Mouse (Mus musculus): ENCODE measurements around the gene Naa60. TPM values are rescaled to one million over a fixed set of nuclear protein-coding genes. Genes with fewer than 3 reads are reported as not detected.

Naa60 gene
- total RNA-seq, 2 experiments from 2014 or later: 126 to 140 TPM

Small RNAs within 50 kb of the gene (microRNA-seq; reads per million reads assigned to microRNA genes)
- 0 reads per million in 2 experiments for gene Gm23493

Other genes with a start within 250 kb of the Naa60 start
- gene Mefv, start 154.3 kb upstream of the Naa60 start, total RNA-seq (2021): not detected
- gene Zfp263, start 128.3 kb upstream of the Naa60 start, total RNA-seq (2021): 10 to 100 TPM; 14.8 to 19.4 TPM
- gene Olfr15, start 41.5 kb upstream of the Naa60 start, total RNA-seq (2021): not detected
- gene Zfp174, start 25.1 kb upstream of the Naa60 start, total RNA-seq (2021): 1 to 10 TPM; 4.7 to 5.0 TPM
- gene Zfp597, start 12.2 kb downstream of the Naa60 start, total RNA-seq (2021): 10 to 100 TPM; 23.8 to 24.5 TPM
- under 1 TPM in 1 of 2 experiments, not detected in 1; 0.41 TPM for gene Gm20695, start 12.3 kb downstream of the Naa60 start, total RNA-seq (2021)
- 10 to 100 TPM in 1 of 2 experiments, 1 to 10 TPM in 1; 4.9 to 11.0 TPM for gene 1700037C18Rik, start 36.3 kb downstream of the Naa60 start, total RNA-seq (2021)
- gene Cluap1, start 36.4 kb downstream of the Naa60 start, total RNA-seq (2021): 10 to 100 TPM; 27.0 to 29.9 TPM
- gene Nlrc3, start 104.3 kb downstream of the Naa60 start, total RNA-seq (2021): 1 to 10 TPM; 1.8 to 2.2 TPM
- 10 to 100 TPM; 49.7 to 56.8 TPM for gene Slx4, start 131.4 kb downstream of the Naa60 start, total RNA-seq (2021)
- not detected for gene Dnase1, start 164.6 kb downstream of the Naa60 start, total RNA-seq (2021)
- 10 to 100 TPM; 66.0 to 68.7 TPM for gene Trap1, start 205.5 kb downstream of the Naa60 start, total RNA-seq (2021)